Mouse (Mus musculus): Measurements from ENCODE around the gene Ror2. TPM values are rescaled to one million over a fixed set of nuclear protein-coding genes. Genes with fewer than 3 reads are reported as not detected.

Ror2 gene
- total RNA-seq, 4 experiments from 2014 or later: 0.22 to 0.48 (median 0.45) TPM

DNA sequence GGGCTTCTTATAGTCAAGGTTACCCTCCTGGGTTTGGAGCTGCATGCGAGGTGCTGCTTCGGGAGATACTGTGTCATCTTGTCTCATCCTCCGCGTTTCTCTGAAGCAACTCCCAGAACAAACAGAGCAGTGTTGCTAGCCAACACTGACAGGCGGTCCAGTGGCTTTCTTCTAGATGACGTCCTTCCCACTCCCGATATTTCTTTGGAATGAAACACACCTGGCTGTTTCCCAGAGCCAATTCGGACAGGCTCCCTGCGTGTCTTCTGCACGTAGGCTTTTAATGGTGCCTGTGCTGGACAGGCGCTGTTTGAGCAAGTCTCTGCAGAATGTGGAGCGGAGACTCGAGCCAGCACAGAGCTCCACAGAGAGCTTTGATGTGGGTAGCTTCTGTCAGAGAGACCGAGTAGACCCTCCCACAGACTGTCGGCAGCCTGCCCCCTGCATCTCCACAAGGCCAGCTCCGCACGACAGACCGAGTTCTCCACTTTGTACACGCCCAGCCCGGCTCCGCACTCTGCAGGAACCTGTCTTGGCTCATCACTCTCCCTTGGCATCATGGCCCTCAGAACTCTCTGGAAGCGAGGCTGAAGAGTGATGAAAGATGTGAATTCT lies 216.7 kb downstream of the Ror2 start:
- DNase-seq (ENCODE audit: low spot score in 2 of 2): no peak

DNA sequence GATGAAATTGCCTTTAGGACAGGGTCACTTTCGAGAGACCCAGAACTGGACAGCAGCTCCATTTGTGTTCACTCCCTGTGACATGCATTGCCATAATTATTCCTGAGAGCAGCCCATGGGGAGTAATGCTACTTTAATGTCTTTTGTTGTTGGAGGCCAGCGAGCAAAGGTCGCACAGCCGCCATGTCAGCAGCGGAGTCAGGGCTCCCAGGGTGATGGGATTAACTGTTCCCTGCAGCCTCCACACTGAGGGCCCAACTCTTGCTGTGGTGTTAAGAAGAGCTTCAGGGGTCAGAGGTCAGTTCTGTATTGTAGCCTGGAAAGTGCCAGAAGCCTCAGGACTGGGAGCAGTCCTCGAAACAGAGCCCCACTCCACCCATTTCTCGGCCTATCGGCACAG lies 217.5 kb downstream of the Ror2 start:
- DNase-seq (ENCODE audit: low spot score in 2 of 2): no peak

DNA sequence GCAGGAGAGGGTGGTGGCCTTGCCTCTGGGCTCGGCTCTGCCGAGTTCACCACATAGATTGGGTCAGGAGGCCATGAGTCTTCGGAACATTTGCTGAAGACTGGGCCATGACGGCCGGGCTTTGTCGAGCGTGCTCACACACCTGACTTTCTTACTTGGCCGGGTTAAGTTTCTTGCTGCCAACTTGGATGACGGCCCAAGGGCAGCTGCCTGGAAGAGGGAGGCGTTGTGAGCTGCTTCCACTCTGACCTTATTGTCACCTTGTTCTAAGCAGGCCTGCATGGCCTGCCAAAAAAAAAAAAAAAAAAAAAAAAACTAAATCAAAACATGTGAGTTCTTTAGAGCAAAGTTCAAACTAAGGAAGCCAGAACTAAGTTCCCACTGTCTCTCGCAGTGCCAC lies 218.0 kb downstream of the Ror2 start:
- DNase-seq (ENCODE audit: low spot score in 2 of 2): peak; percentile 20 to 59

DNA sequence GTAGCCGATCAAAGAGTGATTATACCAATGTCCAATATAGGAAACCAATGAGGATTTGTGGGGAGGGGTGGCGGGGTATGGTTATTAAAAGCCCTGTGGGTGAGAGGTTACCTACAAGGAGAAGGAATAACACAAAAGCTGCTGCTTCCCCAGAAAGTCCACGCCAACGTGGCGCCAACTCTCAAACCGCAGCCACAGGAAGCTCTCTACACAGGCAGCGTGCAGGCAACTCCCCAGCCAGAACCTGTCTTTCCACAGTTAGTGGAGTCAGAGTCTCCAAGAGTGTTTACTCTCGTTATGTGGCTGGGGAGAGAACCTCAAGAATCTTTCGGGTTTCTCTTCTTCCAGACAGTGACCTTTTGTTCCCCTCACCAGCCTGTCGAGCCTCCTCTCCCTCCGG lies 220.8 kb downstream of the Ror2 start:
- no peak for DNase-seq (ENCODE audit: low spot score in 2 of 2)

DNA sequence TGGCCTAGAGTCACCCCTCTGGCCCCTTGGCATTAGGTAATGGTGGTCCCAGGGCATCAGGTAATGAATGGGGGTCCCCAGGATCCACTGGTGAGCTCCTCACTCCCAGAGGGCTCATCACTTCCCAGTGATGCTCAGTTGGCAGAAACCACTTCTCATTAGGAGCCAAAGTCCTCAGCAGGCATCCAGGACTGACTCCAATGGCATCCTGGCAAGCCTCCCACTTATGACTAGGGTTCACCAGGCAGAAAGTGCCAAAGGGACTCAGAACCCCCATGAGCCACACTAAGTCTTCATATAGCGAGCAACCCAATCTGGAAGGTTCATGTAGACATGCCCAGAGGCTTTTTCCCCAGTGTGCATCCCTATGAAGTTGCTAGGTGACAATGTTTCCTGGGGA lies 221.2 kb downstream of the Ror2 start:
- no peak for DNase-seq (ENCODE audit: low spot score in 2 of 2)

Other genes with a start within 250 kb of the Ror2 start
- gene Sptlc1, start 91.3 kb upstream of the Ror2 start, total RNA-seq (2022): 10 to 100 TPM in 2 of 4 experiments, 1 to 10 TPM in 2; 9.8 to 11.2 (median 10.5) TPM
- not detected for gene Msx2, start 186.9 kb upstream of the Ror2 start, total RNA-seq (2022)